Mouse (Mus musculus) adipocyte (in vitro differentiated cells): Measurements from ENCODE around the gene Chmp1a.
A peak's percentile ranks its signal among the peaks of the same experiment; 100 is the strongest.

Source experiments
- DNase-seq: peaks from one replicate; pipeline ENCODE4 v3.0.0-alpha.2; 2016; ENCODE audit warnings: low spot score

The Chmp1a gene

DNA sequence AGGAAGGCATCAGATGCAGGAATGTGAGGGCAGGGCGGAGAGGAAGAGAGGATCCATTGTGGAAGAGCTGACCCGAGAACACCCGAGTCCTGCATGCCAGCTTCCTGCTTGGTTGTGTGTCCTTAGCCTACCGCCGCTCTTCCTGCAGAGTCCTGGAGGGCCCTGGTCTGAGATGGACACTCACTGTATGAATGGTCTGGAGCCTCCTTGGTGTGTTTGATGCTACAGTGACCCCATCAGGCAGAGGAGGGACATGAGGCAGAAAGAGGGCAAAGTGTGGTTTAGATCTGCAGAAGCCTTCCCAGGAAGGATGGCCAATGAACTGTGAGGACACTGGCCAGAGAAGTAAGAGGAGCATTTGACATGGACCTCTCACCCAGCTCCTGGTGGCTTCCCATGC, 57.4 kb downstream of the Chmp1a start:
- peak; percentile 59 for DNase-seq
